Mouse (Mus musculus) 3T3-L1 (cell line): ENCODE results near the gene Dact1.

Experiments
- DNase-seq: peaks from one replicate; pipeline ENCODE4 v3.0.0-alpha.2; 2015; ENCODE audit warnings: low read depth, low spot score

Dact1 gene

GRCm38 (mm10) chr12:71309581-71310067 lies at the start of gene Dact1:
Gene Dact1 (plus strand): TSS chr12:71309884.
- peak; percentile 31 for DNase-seq

- no peak for DNase-seq
Measured at GRCm38 (mm10) chr12:71264211-71264610, 45.5 kb upstream of the Dact1 start.

- no peak for DNase-seq
Measured at GRCm38 (mm10) chr12:71269367-71269766, 40.3 kb upstream of the Dact1 start.

GRCm38 (mm10) chr12:71271131-71271530 lies 38.6 kb upstream of the Dact1 start:
- DNase-seq: no peak

- DNase-seq: peak; percentile 17
Measured at GRCm38 (mm10) chr12:71274519-71275237, 35.0 kb upstream of the Dact1 start.

GRCm38 (mm10) chr12:71275906-71276595 lies 33.6 kb upstream of the Dact1 start:
- DNase-seq: no peak

- DNase-seq: no peak
Measured at GRCm38 (mm10) chr12:71279521-71280262, 30.0 kb upstream of the Dact1 start.

GRCm38 (mm10) chr12:71281201-71281768 lies 28.4 kb upstream of the Dact1 start:
- no peak for DNase-seq

- DNase-seq: no peak
Measured at GRCm38 (mm10) chr12:71285399-71285798, 24.3 kb upstream of the Dact1 start.

- no peak for DNase-seq
Measured at GRCm38 (mm10) chr12:71290460-71290859, 19.2 kb upstream of the Dact1 start.

GRCm38 (mm10) chr12:71293960-71294942 lies 15.4 kb upstream of the Dact1 start:
- no peak for DNase-seq

- DNase-seq: no peak
Measured at GRCm38 (mm10) chr12:71296849-71297535, 12.7 kb upstream of the Dact1 start.

- DNase-seq: peak; percentile 23
Measured at GRCm38 (mm10) chr12:71310068-71310931, 616 bp downstream of the Dact1 start.

- peak; percentile 86 for DNase-seq
Measured at GRCm38 (mm10) chr12:71311237-71311887, 1.7 kb downstream of the Dact1 start.

- DNase-seq: no peak
Measured at GRCm38 (mm10) chr12:71318239-71318638, 8.6 kb downstream of the Dact1 start.

- DNase-seq: no peak
Measured at GRCm38 (mm10) chr12:71319536-71319935, 9.9 kb downstream of the Dact1 start.

GRCm38 (mm10) chr12:71332646-71333045 lies 23.0 kb downstream of the Dact1 start:
- peak; percentile 12 for DNase-seq

GRCm38 (mm10) chr12:71333561-71333960 lies 23.9 kb downstream of the Dact1 start:
- no peak for DNase-seq
